Mouse (Mus musculus): ENCODE results near the gene Bsg. TPM values are rescaled to one million over a fixed set of nuclear protein-coding genes. Genes with fewer than 3 reads are reported as not detected.
A peak's percentile ranks its signal among the peaks of the same experiment; 100 is the strongest.

Gene Bsg
- 742 and 832 TPM in 2 replicates for total RNA-seq (2014; fragmentation: Nextera tagmentation)
- total RNA-seq (2017): 308 and 330 TPM in 2 replicates
- polyA plus RNA-seq (2012): 872 and 1,137 TPM in 2 replicates

DNA sequence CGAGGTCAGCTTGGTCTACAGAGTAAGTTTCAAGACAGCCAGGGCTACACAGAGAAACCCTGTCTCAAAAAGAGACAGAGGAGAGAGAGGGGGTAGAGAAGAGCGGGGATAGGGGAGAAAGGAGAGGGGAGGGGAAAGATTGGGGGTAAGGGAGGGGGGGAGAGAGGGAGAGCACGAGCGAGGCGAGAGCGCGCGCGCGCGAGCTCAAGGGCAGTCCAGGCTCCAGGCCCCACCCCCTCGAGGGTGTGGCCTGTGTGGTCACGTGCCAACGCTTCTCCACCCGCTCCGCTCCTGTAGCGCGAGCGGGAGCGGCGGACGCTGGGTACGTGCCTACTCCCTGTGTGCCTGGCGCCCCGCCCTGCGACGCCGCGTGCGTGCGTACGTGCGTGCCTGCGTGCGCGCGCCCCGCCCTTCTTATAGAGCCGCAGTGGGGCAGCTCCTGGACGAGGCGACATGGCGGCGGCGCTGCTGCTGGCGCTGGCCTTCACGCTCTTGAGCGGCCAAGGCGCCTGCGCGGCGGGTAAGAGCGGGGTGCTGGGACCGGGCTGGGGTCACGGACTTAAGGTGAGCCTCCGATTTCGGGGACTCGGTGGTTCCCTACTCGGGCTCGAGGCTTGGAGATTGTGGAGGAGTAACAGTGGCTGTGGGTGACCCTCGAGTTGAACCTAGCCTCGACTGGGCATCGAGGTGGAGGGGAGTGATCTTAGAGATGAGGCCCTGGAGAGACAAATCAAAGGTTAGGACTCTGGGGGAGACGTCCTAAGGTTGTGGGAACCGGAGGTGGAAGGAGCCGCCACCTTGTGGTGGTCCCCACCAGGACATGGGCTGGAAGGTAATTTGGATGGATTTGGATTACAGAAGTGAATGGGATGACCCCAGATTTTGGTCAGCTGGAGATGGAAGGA lies at the start of gene Bsg:
TSS of gene Bsg (plus strand) at position 427 of the 905 bp plus-strand sequence.
- Histone ChIP-seq H3K36me3 (replicated peaks) (peaks cover 44% of the 10 kb centered on the region), H3K27me3 (ENCODE audit: insufficient read depth, low read length) (peaks cover 6% of the 10 kb centered on the region; the same call in 1 of the 2 replicates), H3K9me3 (replicated peaks) (no peaks in the 10 kb centered on the region), H3K4me3 (ENCODE audit: low read depth, low read length) (peak within 1 kb of the TSS; percentile 84), H3K4me1 (ENCODE audit: insufficient read depth, low read depth, low read length) (peaks cover 54% of the 10 kb centered on the region)
- peak; percentile 98 for DNase-seq (ENCODE audit: low spot score)
- peak; percentile 72 for ATAC-seq (ENCODE audit: extremely low read depth, insufficient number of reproducible peaks, low FRiP score, poor library complexity, severe bottlenecking)
- TF ChIP-seq CTCF (IDR thresholded peaks at IDR 0.05; ENCODE audit: low read depth, low read length): no peak
- no peak for TF ChIP-seq GATA2 (IDR thresholded peaks at IDR 0.05; ENCODE audit: borderline replicate concordance, low read depth, low read length)
- TF ChIP-seq POLR2AphosphoS5 (IDR thresholded peaks at IDR 0.05; ENCODE audit: insufficient replicate concordance, low read depth, low read length): no peak
- no peak for TF ChIP-seq TAL1 (conservative IDR thresholded peaks at IDR 0.05; ENCODE audit: low read depth, low read length)
- no peak for TF ChIP-seq GATA1 (IDR thresholded peaks at IDR 0.05; ENCODE audit: borderline replicate concordance, low read length)

DNA sequence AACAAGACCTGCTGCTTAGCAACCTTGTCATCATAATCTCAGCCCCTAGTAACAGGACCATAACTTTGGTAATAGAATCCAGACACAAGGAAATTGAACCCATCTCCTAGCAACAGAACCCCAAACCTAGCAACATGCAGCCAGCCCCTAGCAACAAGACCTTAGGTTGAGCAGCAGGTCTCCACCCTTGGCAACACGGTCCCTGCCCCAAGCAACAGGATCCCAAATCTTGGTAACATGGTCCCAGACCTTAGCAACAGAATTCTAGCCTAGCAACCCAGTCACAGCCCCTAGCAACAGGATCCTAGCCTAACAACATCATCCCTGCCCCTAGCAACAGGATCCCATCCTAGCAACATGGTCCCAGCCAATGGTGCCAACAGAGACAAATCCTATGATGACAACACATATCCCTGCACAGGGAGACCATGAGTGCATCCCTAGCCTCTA lies 49.3 kb upstream of the Bsg start:
- ATAC-seq (ENCODE audit: extremely low read depth, insufficient number of reproducible peaks, low FRiP score, poor library complexity, severe bottlenecking): no peak

DNA sequence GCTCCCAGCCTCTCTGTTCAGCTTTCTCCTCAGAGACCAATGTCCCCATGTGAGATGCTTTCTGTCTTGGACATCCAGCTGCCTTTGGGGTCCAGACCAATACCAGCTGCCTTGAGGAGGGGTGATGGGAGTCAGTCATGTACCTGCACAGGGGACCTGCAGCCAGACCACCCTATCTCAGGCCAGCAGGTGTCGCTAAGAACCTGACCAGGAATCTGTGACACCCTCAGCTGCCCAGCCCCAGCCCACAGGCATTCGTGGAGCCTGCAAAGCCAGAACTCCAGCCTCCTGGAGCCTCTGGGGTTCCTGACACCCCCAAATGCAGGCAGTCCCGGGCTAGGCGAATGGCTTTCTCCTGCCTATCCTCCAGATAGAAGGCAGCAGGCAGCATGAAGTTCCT lies 45.5 kb upstream of the Bsg start:
- no peak overlapping the region for H3K4me3 ChIP-seq (ENCODE audit: low read depth, low read length)
- TF ChIP-seq POLR2AphosphoS5 (IDR thresholded peaks at IDR 0.05; ENCODE audit: insufficient replicate concordance, low read depth, low read length): no peak
- TF ChIP-seq TAL1 (conservative IDR thresholded peaks at IDR 0.05; ENCODE audit: low read depth, low read length): no peak
- TF ChIP-seq GATA1 (IDR thresholded peaks at IDR 0.05; ENCODE audit: borderline replicate concordance, low read length): no peak
- TF ChIP-seq CTCF (IDR thresholded peaks at IDR 0.05; ENCODE audit: low read depth, low read length): 0 out of 2 replicates have a peak, but pooled peaks have one; percentile 23
- no peak for TF ChIP-seq GATA2 (IDR thresholded peaks at IDR 0.05; ENCODE audit: borderline replicate concordance, low read depth, low read length)
- H3K36me3 ChIP-seq (replicated peaks): no peaks in the 10 kb centered on the region
- no peaks in the 10 kb centered on the region for H3K9me3 ChIP-seq (replicated peaks)
- peaks cover 29% of the 10 kb centered on the region for H3K27me3 ChIP-seq (ENCODE audit: insufficient read depth, low read length)
- ATAC-seq (ENCODE audit: extremely low read depth, insufficient number of reproducible peaks, low FRiP score, poor library complexity, severe bottlenecking) (no peak; the same call in 1 of the 2 replicates), DNase-seq (ENCODE audit: low spot score) (peak; percentile 35)
- peaks cover 10% of the 10 kb centered on the region for H3K4me1 ChIP-seq (ENCODE audit: insufficient read depth, low read depth, low read length)

More for the DNA sequence above, 49.3 kb upstream of the Bsg start:
- DNase-seq (ENCODE audit: low spot score): no peak
- TF ChIP-seq GATA1 (IDR thresholded peaks at IDR 0.05; ENCODE audit: borderline replicate concordance, low read length) (no peak), POLR2AphosphoS5 (IDR thresholded peaks at IDR 0.05; ENCODE audit: insufficient replicate concordance, low read depth, low read length) (no peak), GATA2 (IDR thresholded peaks at IDR 0.05; ENCODE audit: borderline replicate concordance, low read depth, low read length) (no peak), TAL1 (conservative IDR thresholded peaks at IDR 0.05; ENCODE audit: low read depth, low read length) (no peak), CTCF (IDR thresholded peaks at IDR 0.05; ENCODE audit: low read depth, low read length) (no peak)
- Histone ChIP-seq H3K4me3 (ENCODE audit: low read depth, low read length) (no peak overlapping the region), H3K9me3 (replicated peaks) (no peaks in the 10 kb centered on the region), H3K4me1 (ENCODE audit: insufficient read depth, low read depth, low read length) (no peaks in the 10 kb centered on the region), H3K27me3 (ENCODE audit: insufficient read depth, low read length) (peaks cover 26% of the 10 kb centered on the region), H3K36me3 (replicated peaks) (no peaks in the 10 kb centered on the region)

DNA sequence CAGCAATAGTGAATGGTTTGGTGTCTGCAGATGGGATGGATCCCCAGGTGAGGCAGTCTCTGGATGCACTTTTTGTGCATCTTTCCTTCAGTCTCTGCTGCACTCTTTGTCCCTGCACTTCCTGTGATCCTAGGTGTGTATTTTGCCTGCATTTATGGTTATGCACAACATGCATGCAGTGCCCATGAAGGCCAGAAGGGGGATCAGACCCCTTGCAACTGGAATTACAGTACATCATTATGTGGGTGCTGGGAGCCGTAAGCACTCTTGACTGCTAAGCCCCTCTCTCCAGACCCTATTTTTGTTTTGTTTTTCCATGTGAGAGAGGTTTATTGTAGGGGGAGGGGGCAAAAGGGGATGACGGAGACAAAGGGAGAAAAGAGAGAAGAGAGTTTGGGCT lies 44.0 kb upstream of the Bsg start:
- Histone ChIP-seq H3K27me3 (ENCODE audit: insufficient read depth, low read length) (peaks cover 35% of the 10 kb centered on the region), H3K9me3 (replicated peaks) (no peaks in the 10 kb centered on the region), H3K36me3 (replicated peaks) (no peaks in the 10 kb centered on the region), H3K4me1 (ENCODE audit: insufficient read depth, low read depth, low read length) (peaks cover 10% of the 10 kb centered on the region), H3K4me3 (ENCODE audit: low read depth, low read length) (no peak overlapping the region)
- DNase-seq (ENCODE audit: low spot score) (no peak), ATAC-seq (ENCODE audit: extremely low read depth, insufficient number of reproducible peaks, low FRiP score, poor library complexity, severe bottlenecking) (no peak)
- TF ChIP-seq CTCF (IDR thresholded peaks at IDR 0.05; ENCODE audit: low read depth, low read length) (peak; percentile 53; the same call in 1 of the 2 replicates), POLR2AphosphoS5 (IDR thresholded peaks at IDR 0.05; ENCODE audit: insufficient replicate concordance, low read depth, low read length) (no peak)

DNA sequence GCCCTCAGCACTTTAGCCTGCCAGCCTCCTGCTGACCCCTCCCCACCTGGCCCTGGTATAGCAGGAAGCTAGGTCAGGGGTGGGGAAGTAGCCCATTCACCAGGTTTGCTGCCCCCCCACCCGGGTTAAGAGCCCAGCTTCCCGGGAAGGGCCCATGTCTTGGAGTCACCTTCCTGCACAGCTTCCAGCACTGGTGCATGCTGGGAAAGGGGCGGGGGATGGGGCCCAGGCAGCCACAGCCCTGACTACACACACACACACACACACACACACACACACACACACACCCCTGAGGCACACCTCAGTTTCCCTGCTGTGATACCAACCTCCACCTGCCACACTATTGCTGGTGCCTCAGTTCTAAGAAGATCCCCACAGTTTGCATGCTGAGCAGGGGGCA lies 42.4 kb upstream of the Bsg start:
- H3K4me3 ChIP-seq (ENCODE audit: low read depth, low read length): peak overlapping the region; percentile 52; the same call in 1 of the 2 replicates
- peaks cover 10% of the 10 kb centered on the region for H3K4me1 ChIP-seq (ENCODE audit: insufficient read depth, low read depth, low read length)
- H3K27me3 ChIP-seq (ENCODE audit: insufficient read depth, low read length): peaks cover 39% of the 10 kb centered on the region
- H3K9me3 ChIP-seq (replicated peaks): no peaks in the 10 kb centered on the region
- no peak for ATAC-seq (ENCODE audit: extremely low read depth, insufficient number of reproducible peaks, low FRiP score, poor library complexity, severe bottlenecking)
- H3K36me3 ChIP-seq (replicated peaks): no peaks in the 10 kb centered on the region
- DNase-seq (ENCODE audit: low spot score): no peak
- no peak for TF ChIP-seq POLR2AphosphoS5 (IDR thresholded peaks at IDR 0.05; ENCODE audit: insufficient replicate concordance, low read depth, low read length)
- TF ChIP-seq GATA2 (IDR thresholded peaks at IDR 0.05; ENCODE audit: borderline replicate concordance, low read depth, low read length): no peak
- no peak for TF ChIP-seq TAL1 (conservative IDR thresholded peaks at IDR 0.05; ENCODE audit: low read depth, low read length)
- TF ChIP-seq GATA1 (IDR thresholded peaks at IDR 0.05; ENCODE audit: borderline replicate concordance, low read length): no peak
- TF ChIP-seq CTCF (IDR thresholded peaks at IDR 0.05; ENCODE audit: low read depth, low read length): no peak

DNA sequence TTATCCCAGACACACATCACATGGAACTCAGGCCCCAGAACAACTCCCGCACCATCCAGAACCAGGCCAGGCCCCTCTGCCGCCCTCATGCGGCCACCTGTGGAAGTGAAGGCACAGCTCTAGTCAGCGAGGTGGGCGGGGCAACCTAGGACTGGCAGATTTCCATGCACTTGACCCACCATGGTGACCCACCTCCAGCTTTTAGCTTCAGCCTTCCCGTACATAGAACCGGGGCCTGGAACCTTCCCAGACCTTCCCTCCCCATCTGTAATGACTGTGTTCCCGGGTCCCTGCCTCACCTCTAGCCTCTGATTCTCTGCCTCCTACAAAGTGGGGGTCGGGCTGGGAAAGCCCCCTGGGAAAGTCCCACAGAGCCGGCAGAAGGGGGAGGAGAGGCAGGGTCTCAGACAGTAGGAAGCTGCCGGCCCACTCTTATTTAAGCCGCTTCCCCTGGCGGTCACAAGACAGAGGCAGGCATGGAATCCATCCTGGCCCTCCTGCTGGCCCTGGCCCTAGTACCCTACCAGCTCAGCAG lies 40.1 kb upstream of the Bsg start, which contains the start of gene Madcam1:
TSS of gene Madcam1 (plus strand) at position 429 of the 535 bp plus-strand sequence.
- H3K4me1 ChIP-seq (ENCODE audit: insufficient read depth, low read depth, low read length): peaks cover 18% of the 10 kb centered on the region
- DNase-seq (ENCODE audit: low spot score) (peak; percentile 63), ATAC-seq (ENCODE audit: extremely low read depth, insufficient number of reproducible peaks, low FRiP score, poor library complexity, severe bottlenecking) (0 out of 2 replicates have a peak, but pooled peaks have one; percentile 18)
- no peak for TF ChIP-seq GATA1 (IDR thresholded peaks at IDR 0.05; ENCODE audit: borderline replicate concordance, low read length)
- TF ChIP-seq CTCF (IDR thresholded peaks at IDR 0.05; ENCODE audit: low read depth, low read length): peak; percentile 98
- no peak for TF ChIP-seq TAL1 (conservative IDR thresholded peaks at IDR 0.05; ENCODE audit: low read depth, low read length)
- H3K4me3 ChIP-seq (ENCODE audit: low read depth, low read length): no peak within 1 kb of the TSS
- H3K9me3 ChIP-seq (replicated peaks): no peaks in the 10 kb centered on the region
- H3K27me3 ChIP-seq (ENCODE audit: insufficient read depth, low read length): peaks cover 34% of the 10 kb centered on the region
- H3K36me3 ChIP-seq (replicated peaks): no peaks in the 10 kb centered on the region
